Mouse (Mus musculus): ENCODE results near the gene Cyp4a12a. TPM values are rescaled to one million over a fixed set of nuclear protein-coding genes. Genes with fewer than 3 reads are reported as not detected.
"Not testable (repeated sequence)": the region's sequence is repeated elsewhere in the genome, so short reads cannot be mapped to it uniquely, and the experiment has no call there.

Gene Cyp4a12a
- total RNA-seq (2021) = under 1 TPM in 1 of 2 experiments, not detected in 1; 0.23 TPM
- long read RNA-seq, experiment 1 = 0 reads
- long read RNA-seq, experiment 2 = 0 reads

GRCm38 (mm10) chr4:115298746-115299145 is at the start of gene Cyp4a12a:
Gene Cyp4a12a (plus strand): TSS chr4:115299046.
- not testable (repeated sequence) for DNase-seq

GRCm38 (mm10) chr4:115264687-115265569 is 33.9 kb upstream of the Cyp4a12a start:
- not testable (repeated sequence) for DNase-seq

- not testable (repeated sequence) for DNase-seq
Measured at GRCm38 (mm10) chr4:115278215-115278982, 20.4 kb upstream of the Cyp4a12a start.

DNA sequence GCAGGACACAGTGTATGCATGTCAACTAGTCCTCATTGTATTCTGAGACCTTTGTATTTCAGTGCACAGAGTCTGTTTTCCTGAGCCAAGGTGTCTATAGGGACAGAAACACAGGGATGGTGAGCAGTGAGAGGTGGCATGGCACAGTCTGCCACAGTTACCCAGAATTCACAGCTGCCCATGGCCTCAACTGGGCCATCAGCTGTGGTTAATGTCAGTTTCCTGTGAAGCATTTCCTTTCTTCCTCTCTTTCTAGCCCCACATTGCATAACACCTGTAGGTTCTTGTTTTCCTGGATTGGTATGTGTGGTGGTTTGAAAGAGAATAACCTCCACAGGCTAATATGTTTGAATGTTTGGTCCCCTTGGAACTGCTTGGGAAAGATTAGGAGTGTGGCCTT is 18.5 kb upstream of the Cyp4a12a start:
- DNase-seq = no peak

- DNase-seq = not testable (repeated sequence)
Measured at GRCm38 (mm10) chr4:115280779-115281178, 18.1 kb upstream of the Cyp4a12a start.

GRCm38 (mm10) chr4:115281231-115281767 is 17.5 kb upstream of the Cyp4a12a start:
- not testable (repeated sequence) for DNase-seq

- not testable (repeated sequence) for DNase-seq
Measured at GRCm38 (mm10) chr4:115325722-115326121, 26.9 kb downstream of the Cyp4a12a start.

GRCm38 (mm10) chr4:115365624-115366023 is 66.8 kb downstream of the Cyp4a12a start:
- not testable (repeated sequence) for DNase-seq

DNA sequence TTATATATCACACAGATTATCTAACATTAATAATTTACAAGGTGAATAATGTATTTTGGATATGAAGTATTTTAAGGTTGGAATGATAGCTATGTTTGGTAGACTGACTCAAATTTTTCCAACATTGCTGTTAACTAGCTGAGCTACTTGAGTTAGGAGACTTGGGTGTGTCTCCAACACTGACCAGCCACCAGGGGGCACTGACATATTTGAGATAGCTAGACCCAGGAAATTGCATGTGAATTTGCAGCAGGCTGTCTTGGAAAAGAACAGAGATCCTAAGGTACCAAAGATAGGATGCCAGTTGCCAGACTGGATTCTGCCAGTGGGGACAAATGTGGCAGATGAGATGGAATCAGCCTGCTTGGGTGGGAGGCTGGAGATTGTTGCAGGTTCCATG is 69.2 kb downstream of the Cyp4a12a start:
- DNase-seq = peak in 1 of 2 experiments; percentile 13

Other genes starting within 250 kb of the Cyp4a12a start
- 1 to 10 TPM; 2.1 to 2.4 TPM for gene Tal1, start 242.6 kb upstream of the Cyp4a12a start, total RNA-seq (2021)
- not detected for gene Pdzk1ip1, start 210.3 kb upstream of the Cyp4a12a start, total RNA-seq (2021)
- not detected for gene Cyp4x1, start 164.8 kb upstream of the Cyp4a12a start, total RNA-seq (2021)
- gene Cyp4a29, start 57.0 kb upstream of the Cyp4a12a start, total RNA-seq (2021) = not detected
- under 1 TPM in 1 of 2 experiments, not detected in 1; 0.17 TPM for gene Cyp4a12b, start 112.6 kb downstream of the Cyp4a12a start, total RNA-seq (2021)
- gene Cyp4a30b, start 153.6 kb downstream of the Cyp4a12a start, total RNA-seq (2021) = not detected
- under 1 TPM in 1 of 2 experiments, not detected in 1; 0.13 TPM for gene Cyp4a14, start 197.1 kb downstream of the Cyp4a12a start, total RNA-seq (2021)
- under 1 TPM in 1 of 2 experiments, not detected in 1; 0.13 TPM for gene Cyp4a10, start 219.2 kb downstream of the Cyp4a12a start, total RNA-seq (2021)